Mouse (Mus musculus) hematopoietic multipotent progenitor cell, adult 10-12 weeks (in vitro differentiated cells): Measurements from ENCODE around the gene Zc3hc1. TPM values are rescaled to one million over a fixed set of nuclear protein-coding genes. Genes with fewer than 3 reads are reported as not detected.

Experiments
- polyA plus RNA-seq: library from polyadenylated mRNA; stranded (reverse); fragments of >175 nt; gene quantifications from 2 replicates; pipeline ENCODE4 v1.2.3, GENCODE M21; 2012; ENCODE audit warnings: low replicate concordance

The Zc3hc1 gene
- 6.4 and 33.3 TPM in 2 replicates for polyA plus RNA-seq

DNA sequence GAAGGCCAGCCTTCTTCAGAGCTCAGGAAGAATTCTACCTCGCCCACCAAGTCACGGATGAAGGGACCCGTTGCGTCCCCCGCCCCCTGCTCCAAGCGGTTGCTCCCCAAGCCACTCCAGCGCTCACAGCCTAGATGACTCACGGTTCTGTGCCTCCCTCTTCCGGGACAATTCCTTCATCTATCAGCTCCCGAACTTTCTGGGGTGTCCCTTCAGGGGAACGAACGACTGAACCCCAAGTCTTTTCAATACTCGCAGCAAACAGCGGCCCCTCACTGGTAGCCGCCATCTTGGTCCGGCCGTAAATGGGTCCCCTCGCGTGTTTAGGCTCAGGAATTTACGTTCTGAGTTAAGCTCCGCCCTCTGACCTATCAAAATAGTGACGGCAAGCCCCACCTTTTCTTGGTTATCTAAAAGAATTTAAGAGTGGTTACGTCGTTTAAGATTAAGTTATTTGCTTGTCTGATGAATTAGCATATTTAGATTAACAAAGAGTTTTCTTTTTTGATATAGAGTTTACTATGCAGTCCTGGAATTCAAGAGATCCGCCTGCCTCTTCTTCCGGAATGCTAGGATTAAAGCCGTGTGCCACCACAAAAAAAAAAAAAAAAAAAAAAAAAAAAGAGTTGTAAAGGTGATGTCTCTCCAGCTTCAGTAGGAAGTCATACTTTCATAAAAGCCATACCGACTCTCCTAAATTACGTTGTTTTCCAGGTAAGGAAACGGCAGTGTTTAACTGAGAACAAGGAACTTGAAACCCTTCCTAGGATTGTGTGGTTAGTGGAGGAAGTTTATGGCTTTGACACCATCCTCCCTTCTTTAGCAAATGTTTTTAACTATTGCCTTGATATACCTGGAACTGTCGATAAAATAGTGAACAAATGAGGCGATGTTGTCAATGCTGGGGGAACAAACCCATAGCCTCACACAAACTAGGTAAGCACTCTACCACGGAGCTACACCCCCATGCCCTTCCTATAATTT lies at the start of gene Zc3hc1:
Gene Zc3hc1, minus strand, starts transcription at position 315 of the 984 bp plus-strand sequence.

DNA sequence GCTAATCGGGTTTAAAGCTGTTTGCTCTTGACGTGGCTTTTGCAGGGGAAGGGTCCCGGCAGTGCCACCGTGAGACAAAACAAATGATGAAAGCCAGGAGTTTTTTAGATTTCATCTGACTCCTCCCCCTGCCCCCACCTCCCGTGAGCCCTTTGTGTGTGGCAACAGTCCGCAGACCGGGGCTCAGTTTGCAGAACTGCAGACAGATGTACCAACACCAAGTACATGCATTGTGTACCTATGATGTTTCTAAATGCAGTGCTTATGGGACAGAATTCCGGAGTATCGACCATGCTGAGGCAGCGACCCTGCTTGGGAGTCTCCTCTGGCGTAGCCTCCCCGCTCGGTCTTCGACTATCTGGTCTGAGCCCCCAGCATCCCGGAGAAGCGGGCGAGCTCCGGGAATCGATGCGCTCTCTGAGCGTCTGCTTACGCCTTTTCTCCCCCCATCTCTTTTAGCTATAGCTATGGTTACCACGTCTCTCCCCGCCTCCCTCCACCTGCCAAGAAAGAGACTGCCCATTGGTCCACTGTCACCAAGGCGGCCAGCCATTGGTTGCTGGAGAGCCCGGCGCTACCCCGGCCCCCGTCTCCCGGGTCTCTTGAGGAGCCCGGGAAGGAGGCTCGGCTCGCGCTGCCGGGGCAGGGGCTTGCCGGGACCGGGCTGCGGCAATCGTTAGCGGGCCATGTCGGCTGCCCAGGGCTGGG lies 10.6 kb upstream of the Zc3hc1 start, which contains the start of gene Klhdc10:
Gene Klhdc10, plus strand, starts transcription at position 561 of the 708 bp plus-strand sequence.

Other genes with a start within 250 kb of the Zc3hc1 start
- gene Ube2h, start 86.5 kb downstream of the Zc3hc1 start, polyA plus RNA-seq: 85.7 and 189 TPM in 2 replicates
- 6.7 and 10.2 TPM in 2 replicates for gene Klhdc10, start 10.8 kb upstream of the Zc3hc1 start, polyA plus RNA-seq
- 3.7 and 4.3 TPM in 2 replicates for gene Tmem209, start 118.8 kb upstream of the Zc3hc1 start, polyA plus RNA-seq
- gene Ssmem1, start 118.8 kb upstream of the Zc3hc1 start, polyA plus RNA-seq: not detected in 2 replicates
- not detected in 2 replicates for gene Cpa2, start 150.6 kb upstream of the Zc3hc1 start, polyA plus RNA-seq
- gene Cpa4, start 177.3 kb upstream of the Zc3hc1 start, polyA plus RNA-seq: not detected in 2 replicates
- gene Cpa5, start 220.0 kb upstream of the Zc3hc1 start, polyA plus RNA-seq: not detected in 2 replicates
- 0.09 and 0.73 TPM in 2 replicates for gene Cpa1, start 248.2 kb upstream of the Zc3hc1 start, polyA plus RNA-seq